Mouse (Mus musculus) lung, postnatal 0 days (tissue): ENCODE data around the gene Pbp2.

ENCODE experiments used
- CTCF ChIP-seq: IDR thresholded peaks from 2 replicates; pipeline ENCODE4 v1.5.1; 2016; ENCODE audit warnings: antibody characterized with exemption, mild to moderate bottlenecking
- EP300 ChIP-seq: IDR thresholded peaks from 2 replicates; pipeline ENCODE4 v1.6.1; 2016; ENCODE audit warnings: antibody characterized with exemption, mild to moderate bottlenecking, control low read depth

GRCm38 (mm10) chr6:135351638-135352302 lies 41.6 kb upstream of the Pbp2 start:
- no peak for TF ChIP-seq CTCF
- TF ChIP-seq EP300, result no peak
